Mouse (Mus musculus): ENCODE results near the gene Pnmal1. TPM values are rescaled to one million over a fixed set of nuclear protein-coding genes. Genes with fewer than 3 reads are reported as not detected.

Pnmal1 gene
- polyA plus RNA-seq (2012; rRNA removed) = 23.7 and 27.1 TPM in 2 replicates

GRCm38 (mm10) chr7:16959539-16960187, at the start of gene Pnmal1:
TSS of gene Pnmal1 (plus strand) at chr7:16959679.

GRCm38 (mm10) chr7:16924037-16924834, 35.2 kb upstream of the Pnmal1 start, which contains the start of gene Calm3:
TSS of gene Calm3 (minus strand) at chr7:16924114.

GRCm38 (mm10) chr7:16944061-16944807, 15.2 kb upstream of the Pnmal1 start, which contains the start of gene Pnmal2:
TSS of gene Pnmal2 (plus strand) at chr7:16944682.

GRCm38 (mm10) chr7:16982859-16983568, 23.5 kb downstream of the Pnmal1 start, which contains the start of gene Gm42372:
TSS of gene Gm42372 (plus strand) at chr7:16983086.

GRCm38 (mm10) chr7:16992451-16992807, 33.0 kb downstream of the Pnmal1 start, which contains the start of gene Ccdc8:
TSS of gene Ccdc8 (plus strand) at chr7:16992708.

Other genes starting within 250 kb of the Pnmal1 start
- not detected in 2 replicates for gene Ceacam9, start 237.8 kb upstream of the Pnmal1 start, polyA plus RNA-seq (2012; rRNA removed)
- 389 and 393 TPM in 2 replicates for gene Ap2s1, start 221.3 kb upstream of the Pnmal1 start, polyA plus RNA-seq (2012; rRNA removed)
- 28.1 and 32.5 TPM in 2 replicates for gene Slc1a5, start 178.3 kb upstream of the Pnmal1 start, polyA plus RNA-seq (2012; rRNA removed)
- gene Strn4, start 143.8 kb upstream of the Pnmal1 start, polyA plus RNA-seq (2012; rRNA removed) = 249 and 272 TPM in 2 replicates
- 38.0 and 40.7 TPM in 2 replicates for gene Fkrp, start 142.9 kb upstream of the Pnmal1 start, polyA plus RNA-seq (2012; rRNA removed)
- gene Prkd2, start 116.8 kb upstream of the Pnmal1 start, polyA plus RNA-seq (2012; rRNA removed) = 13.3 and 16.4 TPM in 2 replicates
- gene Dact3, start 84.4 kb upstream of the Pnmal1 start, polyA plus RNA-seq (2012; rRNA removed) = 34.5 and 44.4 TPM in 2 replicates
- gene Gng8, start 67.9 kb upstream of the Pnmal1 start, polyA plus RNA-seq (2012; rRNA removed) = 14.1 and 22.2 TPM in 2 replicates
- 0.52 and 1.1 TPM in 2 replicates for gene Ptgir, start 53.2 kb upstream of the Pnmal1 start, polyA plus RNA-seq (2012; rRNA removed)
- gene Calm3, start 35.6 kb upstream of the Pnmal1 start, polyA plus RNA-seq (2012; rRNA removed) = 537 and 560 TPM in 2 replicates
- 53.0 and 56.7 TPM in 2 replicates for gene Pnmal2, start 15.0 kb upstream of the Pnmal1 start, polyA plus RNA-seq (2012; rRNA removed)
- 7.9 and 10.3 TPM in 2 replicates for gene Gm42372, start 23.4 kb downstream of the Pnmal1 start, polyA plus RNA-seq (2012; rRNA removed)
- 7.7 and 13.6 TPM in 2 replicates for gene Ccdc8, start 33.0 kb downstream of the Pnmal1 start, polyA plus RNA-seq (2012; rRNA removed)
- 158 and 178 TPM in 2 replicates for gene Ppp5c, start 68.2 kb downstream of the Pnmal1 start, polyA plus RNA-seq (2012; rRNA removed)
- gene Hif3a, start 102.7 kb downstream of the Pnmal1 start, polyA plus RNA-seq (2012; rRNA removed) = 5.1 and 8.6 TPM in 2 replicates
- gene Psg16, start 114.4 kb downstream of the Pnmal1 start, polyA plus RNA-seq (2012; rRNA removed) = 1.6 and 1.7 TPM in 2 replicates
- 0.03 and 0.04 TPM in 2 replicates for gene Ceacam3, start 190.6 kb downstream of the Pnmal1 start, polyA plus RNA-seq (2012; rRNA removed)
- 0.07 and 0.10 TPM in 2 replicates for gene Psg29, start 243.8 kb downstream of the Pnmal1 start, polyA plus RNA-seq (2012; rRNA removed)

Measured in central nervous system, embryonic 14 days (tissue).